Mouse (Mus musculus): Measurements from ENCODE around the gene Sgms1.
A peak's percentile ranks its signal among the peaks of the same experiment; 100 is the strongest.
"Not testable (repeated sequence)": the region's sequence is repeated elsewhere in the genome, so short reads cannot be mapped to it uniquely, and the experiment has no call there.

Sgms1 gene

GRCm38 (mm10) chr19:32326156-32326555 is 63.4 kb downstream of the Sgms1 start:
- no peak for DNase-seq (ENCODE audit: low read depth, low spot score)

GRCm38 (mm10) chr19:32325100-32325768 is 64.3 kb downstream of the Sgms1 start:
- DNase-seq (ENCODE audit: low read depth, low spot score), result no peak

- DNase-seq (ENCODE audit: low read depth, low spot score), result no peak
These were observed 65.0 kb downstream of the Sgms1 start for GRCm38 (mm10) chr19:32324550-32324949.

- no peak for DNase-seq (ENCODE audit: low read depth, low spot score)
These were observed 66.4 kb downstream of the Sgms1 start for GRCm38 (mm10) chr19:32323070-32323469.

GRCm38 (mm10) chr19:32322429-32323035 is 67.0 kb downstream of the Sgms1 start:
- no peak for DNase-seq (ENCODE audit: low read depth, low spot score)

- peak; percentile 31 for DNase-seq (ENCODE audit: low read depth, low spot score)
These were observed 69.2 kb downstream of the Sgms1 start for GRCm38 (mm10) chr19:32320366-32320666.

GRCm38 (mm10) chr19:32319531-32320365 is 69.8 kb downstream of the Sgms1 start:
- no peak for DNase-seq (ENCODE audit: low read depth, low spot score)

- no peak for DNase-seq (ENCODE audit: low read depth, low spot score)
These were observed 70.5 kb downstream of the Sgms1 start for GRCm38 (mm10) chr19:32319057-32319456.

- not testable (repeated sequence) for DNase-seq (ENCODE audit: low read depth, low spot score)
These were observed 72.2 kb downstream of the Sgms1 start for GRCm38 (mm10) chr19:32317347-32317746.

GRCm38 (mm10) chr19:32313304-32313703 is 76.2 kb downstream of the Sgms1 start:
- DNase-seq (ENCODE audit: low read depth, low spot score), result no peak

- no peak for DNase-seq (ENCODE audit: low read depth, low spot score)
These were observed 77.8 kb downstream of the Sgms1 start for GRCm38 (mm10) chr19:32311762-32312161.

- no peak for DNase-seq (ENCODE audit: low read depth, low spot score)
These were observed 78.5 kb downstream of the Sgms1 start for GRCm38 (mm10) chr19:32311063-32311462.

- DNase-seq (ENCODE audit: low read depth, low spot score), result no peak
These were observed 79.0 kb downstream of the Sgms1 start for GRCm38 (mm10) chr19:32310483-32310882.

GRCm38 (mm10) chr19:32309346-32309745 is 80.2 kb downstream of the Sgms1 start:
- DNase-seq (ENCODE audit: low read depth, low spot score), result no peak

- DNase-seq (ENCODE audit: low read depth, low spot score), result no peak
These were observed 81.2 kb downstream of the Sgms1 start for GRCm38 (mm10) chr19:32308311-32308710.

GRCm38 (mm10) chr19:32304898-32305297 is 84.6 kb downstream of the Sgms1 start:
- no peak for DNase-seq (ENCODE audit: low read depth, low spot score)

- no peak for DNase-seq (ENCODE audit: low read depth, low spot score)
These were observed 85.3 kb downstream of the Sgms1 start for GRCm38 (mm10) chr19:32304008-32304873.

GRCm38 (mm10) chr19:32302835-32303381 is 86.6 kb downstream of the Sgms1 start:
- no peak for DNase-seq (ENCODE audit: low read depth, low spot score)

- no peak for DNase-seq (ENCODE audit: low read depth, low spot score)
These were observed 87.9 kb downstream of the Sgms1 start for GRCm38 (mm10) chr19:32301568-32301967.

GRCm38 (mm10) chr19:32298221-32298620 is 91.3 kb downstream of the Sgms1 start:
- DNase-seq (ENCODE audit: low read depth, low spot score), result no peak

GRCm38 (mm10) chr19:32296863-32297262 is 92.7 kb downstream of the Sgms1 start:
- no peak for DNase-seq (ENCODE audit: low read depth, low spot score)

Measured in WW6 (cell line).